Mouse (Mus musculus): ENCODE data around the gene Trnt1. TPM values are rescaled to one million over a fixed set of nuclear protein-coding genes. Genes with fewer than 3 reads are reported as not detected.

Trnt1 gene
- total RNA-seq, 2 experiments from 2014 or later, result 28.6 to 29.5 TPM

DNA sequence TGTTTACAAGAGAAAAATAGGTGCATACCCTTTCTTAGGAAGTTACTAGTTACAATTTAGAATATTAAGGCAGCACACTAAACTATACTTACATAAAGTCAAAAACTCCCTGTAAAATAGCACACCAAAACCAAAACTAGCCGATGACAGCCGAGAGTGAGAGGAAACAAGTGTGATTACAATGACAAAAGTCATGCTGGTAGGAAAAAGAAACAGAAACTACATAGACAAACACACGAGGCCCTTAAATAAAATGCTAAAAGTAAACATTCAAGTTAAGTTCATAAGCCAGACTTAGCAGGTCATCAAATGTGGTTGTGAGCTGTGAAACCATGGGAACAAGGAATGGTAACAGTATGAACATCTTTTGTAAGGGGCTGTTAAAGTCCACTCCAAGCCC lies 18.2 kb downstream of the Trnt1 start:
- no peak for DNase-seq

DNA sequence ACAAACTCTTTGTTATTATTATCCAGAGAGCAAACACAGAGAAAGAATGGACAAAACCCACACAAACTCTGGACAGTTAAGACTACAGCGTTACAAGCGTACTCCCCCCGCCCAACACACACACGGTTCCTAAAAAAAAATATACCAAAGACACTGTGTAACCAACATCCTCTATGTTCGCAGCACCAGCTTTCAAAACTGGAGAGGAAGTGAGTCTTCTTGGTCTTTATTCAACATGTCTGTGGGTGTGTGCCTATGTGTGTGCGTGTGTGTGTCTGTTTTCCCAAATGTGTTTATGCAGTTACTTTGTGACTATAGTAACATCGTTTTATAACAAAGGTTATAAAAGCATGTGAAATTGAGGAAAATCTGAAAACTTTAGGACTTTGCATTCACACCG lies 22.5 kb downstream of the Trnt1 start:
- DNase-seq, result no peak

DNA sequence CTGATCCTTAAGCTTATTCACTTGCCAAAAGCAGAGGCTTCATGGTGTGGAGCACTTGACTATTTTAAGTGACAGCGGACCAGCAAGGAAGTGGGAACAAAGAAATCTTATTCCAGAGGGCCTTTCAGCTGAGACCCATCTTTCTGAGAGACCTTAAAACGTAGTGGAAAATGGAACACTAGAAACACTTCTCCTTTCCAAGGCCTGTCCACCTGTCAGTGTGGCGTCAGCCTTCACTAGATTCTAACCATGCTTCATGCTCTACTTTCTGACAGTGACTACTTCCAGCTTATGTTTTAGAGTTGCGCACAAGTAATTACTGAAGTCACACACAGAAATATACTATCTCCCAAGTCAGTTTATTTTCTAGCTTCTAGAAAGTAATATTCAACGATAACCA lies 23.6 kb downstream of the Trnt1 start:
- no peak for DNase-seq

DNA sequence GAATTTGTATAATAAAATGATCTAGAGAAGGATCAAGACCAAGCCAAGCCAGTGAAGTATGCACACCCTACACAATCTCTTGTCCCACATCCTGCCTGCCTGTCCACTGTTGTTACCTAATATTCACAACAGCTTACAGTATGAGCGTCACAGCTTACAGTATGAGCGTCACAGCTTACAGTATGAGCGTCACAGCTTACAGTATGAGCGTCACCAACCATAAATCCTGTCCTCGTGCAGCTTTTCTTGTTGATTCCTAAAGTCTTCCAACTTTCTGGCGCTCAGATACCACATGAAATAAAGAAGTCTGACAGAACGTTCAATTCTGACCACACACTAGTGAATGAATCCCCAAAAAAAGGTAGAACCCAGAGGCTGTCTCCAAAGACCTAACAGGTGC lies 24.2 kb downstream of the Trnt1 start:
- no peak for DNase-seq

DNA sequence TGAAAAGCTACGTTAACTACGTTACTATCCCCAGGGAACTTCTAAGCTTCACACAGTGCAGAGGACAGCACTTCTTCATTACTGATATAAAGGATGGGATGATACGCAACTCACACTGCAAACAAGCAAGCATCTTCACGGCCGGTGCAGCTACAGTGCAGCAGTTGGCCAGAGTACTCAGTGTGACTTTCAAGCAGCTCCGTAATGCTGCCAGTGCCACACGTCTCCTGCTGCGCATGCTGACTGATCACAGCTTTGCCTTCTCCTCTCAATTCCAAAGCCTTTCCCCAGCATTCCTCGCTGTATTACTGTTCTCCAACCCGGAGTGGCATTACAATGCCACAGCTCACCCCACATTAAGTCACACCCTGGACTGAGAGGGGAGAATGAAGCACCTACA lies 24.7 kb downstream of the Trnt1 start:
- DNase-seq, result no peak

DNA sequence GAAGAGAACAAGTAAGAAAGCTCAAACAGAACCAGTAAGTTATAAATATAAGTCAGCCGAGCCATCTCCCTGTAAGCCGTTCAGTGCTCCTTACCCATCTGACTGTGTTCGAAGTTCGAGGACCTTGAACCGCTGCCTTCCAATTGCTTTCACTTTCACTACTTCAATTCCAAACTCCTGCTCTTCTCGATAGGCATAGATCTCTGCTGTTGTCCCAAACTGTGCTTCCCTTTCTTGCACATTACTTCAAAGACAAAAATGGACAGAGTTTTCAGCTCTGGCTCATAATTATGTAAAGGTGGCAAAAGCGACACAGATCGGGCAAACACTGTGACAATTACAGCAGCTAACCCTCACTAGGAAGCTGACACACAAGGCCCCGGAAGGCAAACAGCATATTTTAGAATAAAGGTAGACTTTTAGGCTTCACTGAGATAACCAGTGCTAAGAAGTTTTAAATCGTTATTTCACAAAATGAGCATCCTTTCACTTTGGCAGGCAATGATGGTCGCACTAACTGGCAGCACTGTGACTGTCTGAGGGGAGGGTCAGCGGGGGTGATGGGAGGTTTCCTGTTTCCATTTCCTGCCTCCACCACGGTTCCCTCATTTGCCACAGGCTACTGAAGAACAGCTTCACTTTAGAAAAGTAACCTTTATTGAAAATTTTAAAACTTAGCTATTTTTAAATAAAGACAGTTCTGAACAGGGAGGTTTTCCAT lies 25.3 kb downstream of the Trnt1 start:
- DNase-seq, result no peak

DNA sequence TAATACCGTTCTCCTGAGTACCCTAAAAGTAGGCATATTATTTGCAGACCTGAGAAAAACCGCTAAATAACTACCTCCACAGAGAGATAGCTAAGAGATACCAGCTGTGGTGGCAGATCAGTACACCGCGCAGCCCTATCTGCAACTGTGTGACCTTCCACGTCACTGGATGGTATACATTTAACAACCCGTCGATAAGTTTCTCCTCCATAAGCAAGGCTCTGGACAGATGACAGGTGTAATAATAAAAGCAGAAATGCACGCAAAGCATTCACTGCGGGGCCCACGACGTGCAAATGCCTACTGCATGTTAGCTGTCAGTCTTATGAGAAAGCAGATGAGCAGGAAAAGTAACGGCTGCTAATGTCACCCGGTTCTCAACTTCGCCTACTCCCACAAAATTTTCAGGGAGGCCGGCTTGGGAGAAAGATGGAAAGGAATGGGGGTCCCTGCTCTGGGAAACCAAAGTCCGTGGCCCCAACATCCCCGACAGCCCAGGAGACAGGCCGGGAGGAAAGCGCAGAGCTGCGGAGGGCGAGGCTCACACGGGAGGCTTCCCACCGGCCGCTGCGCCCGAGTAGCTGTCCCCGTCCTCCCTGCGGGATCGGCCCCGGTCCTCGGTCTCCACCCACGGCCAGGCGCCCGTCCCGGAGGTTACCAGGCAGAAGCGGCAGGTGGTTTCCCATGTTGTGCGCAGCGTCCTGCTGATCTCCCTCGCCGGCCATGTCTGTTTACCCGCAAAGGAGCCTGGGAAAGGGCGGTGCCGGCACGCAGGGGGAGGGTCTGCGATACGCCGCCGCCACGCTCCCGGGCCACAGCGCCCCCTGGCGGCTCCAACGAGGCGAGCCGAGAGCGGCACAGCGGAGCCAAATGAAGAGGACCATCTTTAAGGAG lies 30.7 kb downstream of the Trnt1 start, which contains the start of gene Crbn:
Gene Crbn, minus strand, starts transcription at position 745 of the 894 bp plus-strand sequence.
- peak; percentile 96 for DNase-seq

DNA sequence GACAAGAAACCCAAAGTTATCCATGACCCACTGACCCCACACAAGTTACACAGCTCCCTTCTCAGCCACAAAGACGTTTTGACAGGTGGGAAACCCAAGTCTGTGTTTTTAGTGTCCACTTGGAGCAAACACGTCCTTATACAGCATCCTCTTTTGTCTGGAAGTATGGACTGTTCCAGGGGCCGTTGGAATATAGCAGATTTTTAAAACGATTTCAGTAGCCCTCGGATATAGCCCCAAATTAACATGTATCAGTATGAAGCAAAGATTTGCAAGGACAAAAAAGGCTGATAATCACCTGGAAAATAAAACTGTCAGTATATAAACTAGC lies 31.3 kb downstream of the Trnt1 start:
- DNase-seq, result no peak

DNA sequence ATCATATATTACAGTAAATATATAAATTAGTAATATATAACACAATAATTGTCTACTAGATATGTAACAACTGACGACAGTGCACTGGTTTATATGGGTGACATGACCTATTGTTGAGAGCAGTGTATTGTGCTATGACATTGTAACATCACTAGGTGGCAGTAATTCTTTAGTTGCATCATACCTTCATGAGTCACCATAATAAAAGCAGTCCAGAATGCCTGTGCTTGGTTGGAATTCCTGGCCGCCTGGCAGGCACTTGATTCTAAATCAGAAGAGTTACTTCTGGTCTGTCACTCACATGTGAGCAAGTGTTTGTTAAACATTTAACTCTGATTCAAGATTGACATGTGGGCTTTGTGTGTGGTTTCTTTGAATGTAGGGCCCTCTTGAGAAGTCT lies 36.0 kb downstream of the Trnt1 start:
- no peak for DNase-seq

DNA sequence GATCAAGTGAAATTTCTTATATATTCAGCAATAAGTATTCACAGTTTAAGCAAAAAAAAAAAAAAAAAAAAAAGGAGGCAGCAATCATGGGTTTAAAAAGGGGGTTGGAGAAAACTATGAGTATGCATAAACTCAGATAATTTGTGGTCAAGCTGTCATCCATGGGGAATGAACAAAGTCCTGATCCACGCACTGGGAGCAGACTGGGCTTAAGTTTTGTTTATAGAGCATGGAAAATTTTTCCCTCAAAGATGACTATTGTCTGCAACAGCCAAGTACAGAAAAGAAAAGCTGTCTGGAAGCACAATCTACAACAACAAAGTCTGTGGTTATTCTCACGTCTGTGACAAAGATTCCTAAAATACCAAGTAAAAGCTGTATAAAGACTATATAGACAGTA lies 40.2 kb downstream of the Trnt1 start:
- DNase-seq, result no peak

DNA sequence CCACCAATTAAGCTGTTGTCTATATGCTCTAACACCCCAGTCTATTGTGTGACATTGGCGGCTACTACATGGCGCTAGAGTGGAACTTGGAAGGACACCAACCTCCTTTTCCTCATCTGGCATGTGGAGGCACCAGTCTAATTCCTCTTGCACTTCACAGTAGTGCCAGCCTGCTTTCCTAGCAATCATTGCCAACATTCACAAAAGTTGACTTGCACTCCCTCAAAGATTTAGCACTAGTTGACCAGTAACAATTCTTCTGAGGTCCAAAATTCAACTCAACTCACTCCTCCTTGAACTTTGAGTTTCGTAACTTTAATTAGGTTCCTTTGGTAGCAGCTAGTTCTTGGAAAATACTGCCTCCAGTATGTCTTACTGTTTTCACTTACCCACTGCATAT lies 41.8 kb downstream of the Trnt1 start:
- no peak for DNase-seq

DNA sequence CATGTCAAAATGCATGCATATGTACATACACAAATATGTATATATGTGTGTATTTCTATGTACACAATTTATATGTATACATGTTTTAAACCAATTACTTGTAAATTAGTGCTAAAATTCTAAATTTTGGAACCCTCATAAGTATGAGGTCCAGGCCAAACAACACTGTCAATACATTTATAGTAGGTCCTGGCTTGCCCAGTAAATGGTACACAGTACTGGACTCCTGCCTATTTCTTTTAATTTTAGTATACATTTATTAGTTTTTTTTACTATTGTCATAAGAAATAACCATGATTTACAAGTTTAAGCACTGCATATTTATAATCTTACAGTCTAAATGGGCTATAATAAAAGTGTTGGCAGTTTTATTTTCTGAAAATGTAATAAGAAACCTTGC lies 50.3 kb downstream of the Trnt1 start:
- no peak for DNase-seq

DNA sequence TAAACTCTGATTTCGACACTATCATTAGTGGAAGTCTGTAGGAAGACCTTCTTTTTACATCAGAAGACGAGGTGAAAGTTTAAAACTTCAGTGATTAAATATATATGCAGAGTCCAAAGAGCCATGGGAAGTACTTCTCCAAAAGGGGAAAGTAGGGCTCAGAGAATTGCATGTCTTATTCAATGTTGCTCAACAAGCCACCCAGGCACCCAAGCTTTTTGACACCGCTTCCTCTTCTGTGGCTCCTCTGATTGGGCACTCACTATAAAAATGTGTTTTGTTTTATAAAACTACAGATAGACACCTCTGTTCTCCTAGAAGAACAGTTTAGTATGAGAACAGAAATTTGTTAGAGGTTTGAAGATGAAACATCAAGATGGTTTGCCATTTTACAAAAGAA lies 51.0 kb downstream of the Trnt1 start:
- DNase-seq, result no peak

DNA sequence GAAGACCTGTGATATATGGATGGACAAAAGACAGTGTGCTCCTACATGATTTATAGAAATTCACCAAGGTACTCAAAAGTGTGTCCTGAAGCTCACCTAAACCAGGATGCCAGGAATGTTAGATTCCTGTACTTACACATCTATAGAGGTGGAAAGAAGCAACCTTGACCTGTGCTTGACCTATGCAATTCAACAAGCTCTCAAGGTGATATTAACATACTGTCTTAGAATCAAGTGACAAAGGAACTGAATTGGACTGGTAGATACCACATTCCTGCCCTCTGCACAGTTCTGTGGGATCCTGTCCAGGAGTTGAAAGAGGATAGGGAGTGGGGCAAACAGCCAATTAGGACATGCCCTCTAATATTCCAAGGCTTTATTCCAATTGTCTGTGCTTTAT lies 51.6 kb downstream of the Trnt1 start:
- no peak for DNase-seq

DNA sequence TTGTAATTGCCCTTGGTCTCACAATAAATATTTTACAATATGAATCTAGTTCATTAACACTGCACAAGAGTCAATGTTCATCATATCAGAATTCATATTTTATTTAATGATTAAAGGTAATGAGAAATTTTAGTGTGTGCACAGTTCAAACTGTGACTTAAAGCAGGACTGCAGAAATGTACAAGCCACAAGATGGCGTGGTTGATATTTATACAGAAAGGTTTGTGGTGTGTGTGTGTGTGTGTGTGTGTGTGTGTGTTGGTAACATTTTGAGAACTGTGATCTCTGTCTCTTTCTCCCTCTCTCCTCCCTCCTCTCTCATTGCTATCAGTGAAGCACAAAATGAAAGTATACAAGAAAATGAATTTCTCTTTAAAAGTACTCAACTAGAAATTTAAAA lies 53.4 kb downstream of the Trnt1 start:
- DNase-seq, result peak; percentile 5

Other genes starting within 250 kb of the Trnt1 start
- not detected for gene Il5ra, start 20.1 kb upstream of the Trnt1 start, total RNA-seq (2021)
- 10 to 100 TPM; 31.4 to 33.6 TPM for gene Crbn, start 31.0 kb downstream of the Trnt1 start, total RNA-seq (2021)